Mouse (Mus musculus) thymus, postnatal 25 days (tissue): ENCODE measurements at regions not wholly inside any gene's neighbourhood (a gene's known extent, or its start where the extent isn't known, plus 50 kb on each side); places are given as distances from the start of the nearest gene placed in this dataset.
A peak's percentile ranks its signal among the peaks of the same experiment; 100 is the strongest.

Experiments used
- DNase-seq: peaks from one replicate; pipeline ENCODE4 v3.0.0; 2022

GRCm38 (mm10) chr11:22646192-22646936 is 134.5 kb downstream of the Tmem17 start:
- DNase-seq: peak; percentile 34

GRCm38 (mm10) chr11:22648275-22648674 is 136.4 kb downstream of the Tmem17 start:
- DNase-seq: no peak

GRCm38 (mm10) chr11:22650771-22651170 is 138.9 kb downstream of the Tmem17 start:
- DNase-seq: no peak

GRCm38 (mm10) chr11:22651313-22651712 is 139.4 kb downstream of the Tmem17 start:
- DNase-seq: no peak

- no peak for DNase-seq
These were observed 140.0 kb downstream of the Tmem17 start for GRCm38 (mm10) chr11:22651911-22652310.

GRCm38 (mm10) chr11:22652931-22653330 is 141.0 kb downstream of the Tmem17 start:
- DNase-seq: no peak

GRCm38 (mm10) chr11:22653366-22653765 is 141.5 kb downstream of the Tmem17 start:
- no peak for DNase-seq

GRCm38 (mm10) chr11:22657635-22658034 is 145.7 kb downstream of the Tmem17 start:
- no peak for DNase-seq

GRCm38 (mm10) chr11:22661072-22661471 is 149.2 kb downstream of the Tmem17 start:
- no peak for DNase-seq

- DNase-seq: peak; percentile 12
These were observed 150.0 kb downstream of the Tmem17 start for GRCm38 (mm10) chr11:22661713-22662551.

- DNase-seq: no peak
These were observed 154.1 kb downstream of the Tmem17 start for GRCm38 (mm10) chr11:22665978-22666377.

GRCm38 (mm10) chr11:22666378-22666777 is 154.5 kb downstream of the Tmem17 start:
- no peak for DNase-seq

GRCm38 (mm10) chr11:22668220-22668619 is 156.3 kb downstream of the Tmem17 start:
- no peak for DNase-seq

GRCm38 (mm10) chr11:22669267-22669666 is 157.4 kb downstream of the Tmem17 start:
- DNase-seq: no peak

GRCm38 (mm10) chr11:22671791-22672490 is 160.1 kb downstream of the Tmem17 start:
- DNase-seq: no peak

GRCm38 (mm10) chr11:22675047-22675446 is 163.2 kb downstream of the Tmem17 start:
- no peak for DNase-seq

GRCm38 (mm10) chr11:22675754-22676153 is 163.9 kb downstream of the Tmem17 start:
- DNase-seq: no peak

GRCm38 (mm10) chr11:22677337-22677736 is 165.4 kb downstream of the Tmem17 start:
- DNase-seq: peak; percentile 77

- DNase-seq: no peak
These were observed 172.7 kb downstream of the Tmem17 start for GRCm38 (mm10) chr11:22684576-22684975.

GRCm38 (mm10) chr11:22690829-22691228 is 169.9 kb downstream of the B3gnt2 start:
- no peak for DNase-seq

- DNase-seq: no peak
These were observed 168.4 kb downstream of the B3gnt2 start for GRCm38 (mm10) chr11:22692281-22692857.

- no peak for DNase-seq
These were observed 167.8 kb downstream of the B3gnt2 start for GRCm38 (mm10) chr11:22692941-22693341.

GRCm38 (mm10) chr11:22693376-22693775 is 167.4 kb downstream of the B3gnt2 start:
- DNase-seq: peak; percentile 53
